Mouse (Mus musculus): ENCODE measurements around the gene Zbtb48.

Gene Zbtb48

GRCm38 (mm10) chr4:152001335-152001734 lies 26.1 kb downstream of the Zbtb48 start:
- no peak for DNase-seq (ENCODE audit: low spot score)

DNA sequence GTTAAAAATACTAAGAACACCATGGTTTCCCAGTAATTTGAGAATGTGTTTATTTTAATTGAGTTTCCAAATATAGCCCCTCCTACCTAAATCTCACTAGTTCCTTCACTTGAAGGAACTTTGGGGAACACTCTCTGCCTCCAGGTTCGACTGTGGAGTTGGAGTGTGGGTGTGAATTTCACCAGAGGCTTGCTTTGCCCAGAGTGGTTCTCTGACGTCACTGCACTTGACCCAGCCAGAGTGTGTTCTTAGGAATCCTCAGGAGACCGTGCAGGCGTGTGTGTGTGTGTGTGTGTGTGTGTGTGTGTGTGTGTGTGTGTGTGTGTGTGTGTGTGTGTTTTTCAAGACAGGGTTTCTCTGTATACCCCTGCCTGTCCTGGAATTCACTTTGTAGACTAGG lies 26.6 kb downstream of the Zbtb48 start:
- DNase-seq (ENCODE audit: low spot score), result no peak

GRCm38 (mm10) chr4:151999481-151999880 lies 28.0 kb downstream of the Zbtb48 start:
- DNase-seq (ENCODE audit: low spot score), result no peak

- no peak for DNase-seq (ENCODE audit: low spot score)
Observed at GRCm38 (mm10) chr4:151997701-151998100, 29.8 kb downstream of the Zbtb48 start.

DNA sequence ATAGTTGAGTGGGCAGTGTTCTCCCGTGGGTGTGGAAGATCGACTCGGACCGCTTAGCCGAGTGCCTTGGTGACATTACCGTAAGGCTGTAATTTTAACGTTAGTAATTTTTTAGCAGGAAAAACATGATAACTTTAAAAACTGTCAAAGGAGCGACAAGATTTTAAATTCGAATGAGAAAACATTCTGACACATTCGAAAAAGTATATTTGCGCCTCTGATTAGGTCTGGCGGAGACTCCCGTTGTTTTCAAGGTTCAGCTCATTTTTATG lies 30.6 kb downstream of the Zbtb48 start:
- no peak for DNase-seq (ENCODE audit: low spot score)

DNA sequence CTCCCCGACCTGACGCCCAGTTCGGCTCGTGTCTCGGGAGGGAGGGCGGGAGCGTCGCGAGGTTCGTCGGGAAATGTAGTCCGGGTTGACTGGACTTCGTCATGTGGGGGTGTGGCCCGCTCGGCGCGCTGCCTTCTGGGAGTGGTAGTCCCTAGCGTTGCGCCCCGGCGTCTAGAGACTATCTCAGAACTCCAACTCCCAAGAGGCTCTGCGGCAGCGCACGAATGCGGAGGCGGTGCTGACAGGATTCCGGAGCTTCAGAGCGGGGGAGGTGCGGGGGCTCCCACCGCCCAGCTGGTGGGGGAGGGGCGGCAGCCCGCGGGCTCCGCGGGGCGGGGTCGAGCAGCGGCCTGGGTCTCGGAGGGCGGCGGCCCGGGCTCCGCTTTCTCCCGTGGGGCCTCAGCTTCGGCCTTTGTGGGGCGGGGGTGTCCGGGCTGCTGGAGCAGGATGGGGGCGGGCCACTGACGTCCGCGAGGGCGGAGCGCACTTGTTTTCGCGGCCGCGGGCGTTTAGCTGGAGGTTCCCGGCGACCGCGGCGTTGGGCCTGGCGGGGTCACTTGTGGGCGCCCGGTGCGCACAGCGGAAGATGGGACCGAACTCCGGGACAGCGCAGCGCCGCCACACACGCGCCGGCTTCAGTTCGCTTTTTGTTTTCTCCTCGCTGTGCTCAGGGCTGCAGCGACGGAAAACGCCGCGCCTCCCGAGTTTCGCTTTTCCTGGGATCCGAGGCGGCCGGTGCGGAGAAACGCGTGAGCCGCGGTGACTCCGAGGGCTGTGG lies 31.1 kb downstream of the Zbtb48 start, which contains the start of gene Phf13:
Gene Phf13 (minus strand): TSS at position 86 of the 778 bp plus-strand sequence.
- peak; percentile 100 for DNase-seq (ENCODE audit: low spot score)

DNA sequence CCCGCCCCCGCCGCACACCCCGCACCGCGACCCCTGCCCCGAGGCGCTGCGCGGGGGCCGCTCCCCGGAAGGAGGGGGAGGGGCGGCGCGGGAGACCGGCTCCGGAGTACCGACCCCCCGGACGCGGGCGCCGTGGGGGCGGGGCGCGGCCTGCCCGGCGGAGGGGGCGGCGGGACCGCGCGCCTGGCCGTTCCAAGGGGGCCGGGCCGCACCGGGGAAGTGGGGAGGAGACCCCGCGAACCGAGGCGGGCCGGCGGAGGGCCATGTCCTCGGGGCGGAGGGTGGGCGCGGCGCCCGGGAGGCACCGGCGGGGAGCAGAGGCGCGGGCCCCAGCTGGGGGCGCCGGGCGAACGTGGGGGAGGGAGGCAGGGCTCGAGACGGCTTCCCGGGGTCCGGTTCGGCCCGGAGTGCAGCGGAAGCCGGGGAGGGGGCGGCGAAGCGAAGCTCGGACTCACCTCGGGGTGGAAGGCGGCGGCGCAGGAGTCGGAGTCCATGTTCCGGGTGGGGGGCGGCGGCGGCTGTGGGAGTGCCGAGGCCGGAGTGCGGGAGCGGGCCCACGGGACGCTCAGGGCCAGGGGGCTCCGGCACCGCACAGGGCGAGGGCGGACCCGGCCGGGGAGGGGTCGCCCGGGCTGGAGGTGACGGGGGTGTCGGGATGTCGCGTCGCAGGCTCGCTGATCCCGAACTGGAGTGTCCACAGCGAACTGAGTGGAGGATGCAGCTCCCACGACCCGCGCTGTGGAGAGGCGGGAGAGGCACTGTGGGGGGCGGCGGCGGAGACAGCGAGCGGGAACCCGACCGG lies 31.9 kb downstream of the Zbtb48 start:
- DNase-seq (ENCODE audit: low spot score), result peak; percentile 37

GRCm38 (mm10) chr4:151994228-151995171 lies 33.0 kb downstream of the Zbtb48 start:
- DNase-seq (ENCODE audit: low spot score), result peak; percentile 54

DNA sequence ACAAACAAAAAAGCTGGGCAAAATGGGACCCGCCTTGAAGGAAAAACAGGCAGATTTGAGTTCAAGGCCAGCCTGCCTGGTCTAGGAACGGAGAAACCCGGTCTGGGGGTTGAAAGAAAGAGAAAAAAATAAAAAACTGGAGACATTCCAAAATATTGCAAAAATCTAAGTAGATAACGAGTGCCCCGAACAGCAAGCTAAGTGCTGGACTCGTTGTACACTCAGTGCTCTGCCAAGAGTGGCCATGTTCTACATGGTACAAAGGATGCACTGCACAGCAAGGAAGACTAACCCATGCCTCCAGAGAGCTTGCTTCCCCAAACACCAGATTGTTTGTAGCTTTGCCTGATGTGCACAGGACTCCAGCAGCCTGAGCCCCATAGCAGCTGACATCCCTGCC lies 34.4 kb downstream of the Zbtb48 start:
- DNase-seq (ENCODE audit: low spot score), result no peak

- DNase-seq (ENCODE audit: low spot score), result no peak
Observed at GRCm38 (mm10) chr4:151992091-151992490, 35.4 kb downstream of the Zbtb48 start.

DNA sequence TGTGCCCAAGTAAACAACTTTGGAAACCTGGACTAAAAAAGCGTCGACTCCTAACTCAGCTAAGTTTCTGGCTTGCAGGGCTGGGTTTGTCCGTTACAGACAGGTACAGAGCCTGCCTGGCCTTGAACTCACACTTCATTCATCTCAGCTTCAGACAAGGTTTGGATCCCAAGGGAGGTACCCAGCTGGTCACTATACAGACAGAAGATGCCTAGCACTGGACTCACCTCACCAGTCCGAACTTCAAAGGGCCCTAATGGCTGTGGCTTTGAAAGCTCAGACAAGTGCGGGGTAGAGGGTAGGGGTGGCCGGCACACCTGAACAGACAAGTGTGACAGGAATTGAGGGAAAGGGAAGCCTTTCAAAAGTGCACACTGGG lies 38.4 kb downstream of the Zbtb48 start:
- no peak for DNase-seq (ENCODE audit: low spot score)

GRCm38 (mm10) chr4:151988342-151989109 lies 38.9 kb downstream of the Zbtb48 start, which contains the start of gene Thap3:
Gene Thap3, minus strand, starts transcription at chr4:151988997.
- DNase-seq (ENCODE audit: low spot score), result peak; percentile 85

DNA sequence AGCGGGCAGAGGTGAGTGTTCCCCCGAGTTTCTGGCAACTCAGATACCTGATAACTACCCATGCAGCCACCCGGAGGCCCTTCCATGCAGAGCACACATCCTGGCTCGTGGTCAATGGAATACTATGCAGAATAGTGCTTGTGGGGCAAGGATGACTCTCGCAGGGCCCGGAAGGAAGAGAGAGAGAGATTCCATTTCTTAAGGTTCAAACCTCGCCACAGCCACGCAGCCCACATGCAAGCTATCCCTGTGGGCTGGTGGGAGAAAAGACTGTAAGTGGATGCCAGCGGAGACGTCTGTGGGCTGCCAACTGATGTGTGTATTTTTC lies 39.5 kb downstream of the Zbtb48 start:
- no peak for DNase-seq (ENCODE audit: low spot score)

DNA sequence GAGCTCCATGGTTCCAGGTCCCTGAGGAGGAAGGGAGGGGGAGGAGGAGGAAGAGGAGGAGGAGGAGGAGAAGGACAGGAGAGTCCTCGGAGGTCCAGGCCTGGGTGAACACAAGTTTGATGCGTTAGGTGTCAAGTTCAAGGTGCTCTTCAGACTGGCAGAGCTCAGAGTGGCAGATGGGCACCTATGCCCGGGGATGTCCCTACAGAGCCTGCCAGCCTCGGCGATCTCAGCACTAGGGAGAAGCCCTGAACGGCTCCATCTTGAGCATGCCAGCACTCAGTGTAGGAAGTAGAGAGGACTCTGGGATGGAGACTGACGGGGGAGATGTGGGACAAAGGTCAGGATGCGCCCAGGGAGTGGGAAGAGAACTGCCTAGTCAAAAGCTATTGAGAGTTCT lies 40.8 kb downstream of the Zbtb48 start:
- DNase-seq (ENCODE audit: low spot score), result peak; percentile 56

DNA sequence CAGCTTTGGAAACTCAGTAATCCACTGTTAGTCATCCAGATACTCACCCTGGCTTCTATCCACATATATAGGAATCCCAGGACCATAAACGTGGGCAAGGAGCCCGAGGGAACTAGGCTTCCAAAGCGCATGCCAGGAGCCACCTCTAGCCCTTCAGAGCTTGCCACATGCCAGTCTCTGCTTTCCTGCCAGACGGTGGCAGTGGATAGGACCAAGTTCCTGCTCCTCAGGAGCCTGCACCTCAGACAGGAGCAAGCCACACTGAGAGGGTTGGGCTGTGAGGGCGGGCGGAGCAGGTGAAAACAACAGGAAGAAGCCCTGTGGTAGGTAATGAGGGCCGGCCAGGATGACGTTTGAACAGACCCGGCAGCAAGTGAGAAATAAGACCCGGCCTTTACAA lies 41.6 kb downstream of the Zbtb48 start:
- no peak for DNase-seq (ENCODE audit: low spot score)

DNA sequence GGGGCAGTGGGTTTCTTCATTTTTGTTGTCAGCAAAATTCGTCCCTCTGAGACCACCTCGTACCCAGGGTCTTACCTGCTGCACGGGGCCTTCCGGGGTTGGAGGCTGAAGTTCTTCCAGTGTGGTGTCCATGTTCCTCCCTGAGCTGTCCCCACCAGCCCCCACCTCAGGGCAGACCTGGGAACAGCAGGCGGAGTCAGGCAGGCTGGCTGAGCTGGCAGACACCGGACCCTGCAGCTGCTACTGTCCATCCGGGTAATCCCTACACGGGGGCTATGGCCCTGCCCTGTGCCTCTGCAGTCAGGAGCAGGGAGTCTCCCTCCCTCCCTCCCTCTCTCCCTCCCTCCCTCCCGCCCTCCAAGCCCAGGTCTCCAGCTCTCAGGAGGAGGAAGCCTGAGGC lies 43.9 kb downstream of the Zbtb48 start:
- DNase-seq (ENCODE audit: low spot score), result no peak

DNA sequence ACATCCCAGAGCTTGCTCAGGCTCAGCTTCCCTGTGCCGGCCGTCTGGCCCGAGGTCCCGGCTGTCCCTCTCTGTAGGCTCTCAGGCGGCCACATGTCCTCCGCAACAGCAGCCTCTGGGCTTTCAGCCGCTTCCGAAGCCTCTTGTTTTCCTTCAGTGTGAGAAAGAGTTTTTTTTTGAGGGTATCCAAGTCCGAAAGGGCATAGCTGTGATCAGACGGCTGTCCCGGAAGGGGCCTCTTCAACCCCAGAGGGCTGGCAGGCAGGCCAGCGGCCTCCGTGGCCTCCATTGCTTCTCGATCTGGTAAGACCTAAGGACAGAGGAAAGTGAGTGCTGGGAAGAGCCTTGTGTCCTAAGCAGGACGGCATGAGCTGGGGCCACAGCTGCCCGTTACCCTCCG lies 44.4 kb downstream of the Zbtb48 start:
- no peak for DNase-seq (ENCODE audit: low spot score)

GRCm38 (mm10) chr4:151981363-151981762 lies 46.1 kb downstream of the Zbtb48 start:
- DNase-seq (ENCODE audit: low spot score), result no peak

DNA sequence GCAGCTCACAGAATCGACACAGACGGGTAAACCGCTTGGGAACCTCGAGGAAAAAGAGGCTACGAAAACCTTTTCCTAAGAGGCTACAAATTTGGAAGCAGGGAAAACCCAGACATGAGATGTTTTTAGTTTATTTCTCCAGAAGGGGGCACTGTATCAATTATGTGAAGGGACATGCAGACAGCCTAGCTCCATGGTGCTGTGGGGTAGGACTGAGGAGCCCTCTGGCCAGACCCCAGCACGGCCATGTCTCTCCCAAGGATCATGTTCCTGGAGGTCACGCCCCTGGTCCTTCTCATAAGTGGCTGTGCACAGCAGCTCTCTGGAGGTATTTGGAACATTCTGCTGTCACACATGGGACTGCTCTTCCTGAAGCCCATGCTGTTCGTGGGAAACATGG lies 46.8 kb downstream of the Zbtb48 start:
- no peak for DNase-seq (ENCODE audit: low spot score)

DNA sequence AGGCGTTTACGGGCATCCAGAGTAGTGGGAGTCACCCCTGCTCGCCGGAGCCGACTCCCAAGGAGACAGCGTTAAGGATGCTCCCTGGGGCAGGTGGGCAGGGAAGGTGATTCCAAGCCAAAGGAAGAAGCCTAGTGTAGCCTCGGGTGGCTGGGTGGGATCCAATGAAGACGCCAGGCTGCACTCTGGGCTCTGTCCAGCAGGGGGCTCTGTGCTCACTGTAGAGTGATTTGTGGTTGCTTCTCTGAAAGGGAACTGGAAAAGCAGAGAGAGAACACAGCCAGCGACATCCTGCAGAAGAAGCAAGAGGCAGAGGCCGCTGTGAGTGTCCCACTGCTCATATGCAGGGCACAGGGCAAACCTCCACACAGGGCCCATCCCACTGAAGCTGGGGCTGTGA lies 49.7 kb downstream of the Zbtb48 start:
- DNase-seq (ENCODE audit: low spot score), result peak; percentile 58

GRCm38 (mm10) chr4:151975441-151975840 lies 52.0 kb downstream of the Zbtb48 start:
- DNase-seq (ENCODE audit: low spot score), result no peak
